Mouse (Mus musculus) frontal cortex, adult 2 months (tissue): ENCODE measurements around the gene Rtn4rl2. TPM values are rescaled to one million over a fixed set of nuclear protein-coding genes. Genes with fewer than 3 reads are reported as not detected.

Experiments used
- polyA plus RNA-seq: library from polyadenylated mRNA; depleted of rRNA; stranded (reverse); fragments of >200 nt; gene quantifications from 2 replicates; pipeline ENCODE4 v1.2.3, GENCODE M21; 2012; rRNA removed

The Rtn4rl2 gene
- polyA plus RNA-seq, 1 experiment, result 65.5 TPM

Other genes starting within 250 kb of the Rtn4rl2 start
- 42.1 and 45.8 TPM in 2 replicates for gene Ctnnd1, start 235.9 kb downstream of the Rtn4rl2 start, polyA plus RNA-seq
- not detected in 2 replicates for gene Btbd18, start 227.6 kb downstream of the Rtn4rl2 start, polyA plus RNA-seq
- gene Selenoh, start 215.9 kb downstream of the Rtn4rl2 start, polyA plus RNA-seq, result 54.9 and 56.1 TPM in 2 replicates
- gene Gm28635, start 208.7 kb downstream of the Rtn4rl2 start, polyA plus RNA-seq, result not detected in 2 replicates
- 27.7 and 31.7 TPM in 2 replicates for gene Med19, start 208.3 kb downstream of the Rtn4rl2 start, polyA plus RNA-seq
- 250 and 254 TPM in 2 replicates for gene Tmx2, start 207.6 kb downstream of the Rtn4rl2 start, polyA plus RNA-seq
- 25.7 and 27.2 TPM in 2 replicates for gene Zdhhc5, start 171.5 kb downstream of the Rtn4rl2 start, polyA plus RNA-seq
- gene Clp1, start 159.4 kb downstream of the Rtn4rl2 start, polyA plus RNA-seq, result 9.4 and 9.7 TPM in 2 replicates
- 165 and 172 TPM in 2 replicates for gene Ypel4, start 152.7 kb downstream of the Rtn4rl2 start, polyA plus RNA-seq
- 2.8 and 3.7 TPM in 2 replicates for gene Gm19426, start 143.1 kb downstream of the Rtn4rl2 start, polyA plus RNA-seq
- 13.9 and 17.4 TPM in 2 replicates for gene Serping1, start 111.3 kb downstream of the Rtn4rl2 start, polyA plus RNA-seq
- gene Ube2l6, start 87.9 kb downstream of the Rtn4rl2 start, polyA plus RNA-seq, result 10.2 TPM in 2 replicates
- not detected in 2 replicates for gene Smtnl1, start 64.1 kb downstream of the Rtn4rl2 start, polyA plus RNA-seq
- 86.2 and 96.6 TPM in 2 replicates for gene Timm10, start 59.7 kb downstream of the Rtn4rl2 start, polyA plus RNA-seq
- 0.22 and 0.29 TPM in 2 replicates for gene Slc43a1, start 47.9 kb downstream of the Rtn4rl2 start, polyA plus RNA-seq
- 4.6 and 6.0 TPM in 2 replicates for gene Slc43a3, start 49.9 kb upstream of the Rtn4rl2 start, polyA plus RNA-seq
- 0.13 TPM in 1 of 2 replicates, not detected in the other for gene Prg2, start 93.8 kb upstream of the Rtn4rl2 start, polyA plus RNA-seq
- not detected in 2 replicates for gene Prg3, start 101.5 kb upstream of the Rtn4rl2 start, polyA plus RNA-seq
- gene Ssrp1, start 150.5 kb upstream of the Rtn4rl2 start, polyA plus RNA-seq, result 105 and 124 TPM in 2 replicates
- 1.8 and 2.1 TPM in 2 replicates for gene P2rx3, start 150.8 kb upstream of the Rtn4rl2 start, polyA plus RNA-seq
- gene Tnks1bp1, start 161.3 kb upstream of the Rtn4rl2 start, polyA plus RNA-seq, result 46.5 and 48.1 TPM in 2 replicates
- gene Aplnr, start 249.5 kb upstream of the Rtn4rl2 start, polyA plus RNA-seq, result 1.2 TPM in 2 replicates